Mouse (Mus musculus): ENCODE data around the gene Erp44.

GRCm38 (mm10) chr4:48181366-48181765 is 98.0 kb downstream of the Erp44 start:
- no peak for TF ChIP-seq EP300 (IDR thresholded peaks at IDR 0.05; ENCODE audit: low read length)
- TF ChIP-seq CHD2 (IDR thresholded peaks at IDR 0.05; ENCODE audit: low read length) = no peak
- TF ChIP-seq ZMIZ1 (IDR thresholded peaks at IDR 0.05; ENCODE audit: low read depth, low read length) = no peak
- no peak for TF ChIP-seq POLR2A (IDR thresholded peaks at IDR 0.05; ENCODE audit: low read depth, low read length)
- no peak for TF ChIP-seq E2F4 (IDR thresholded peaks at IDR 0.05; ENCODE audit: insufficient replicate concordance, low read depth, low read length)
- no peak for TF ChIP-seq CTCF (conservative IDR thresholded peaks at IDR 0.05 in 1 of 2, IDR thresholded peaks at IDR 0.05 in 1 of 2; ENCODE audit: low read depth in 2 of 2, low read length in 2 of 2)
- TF ChIP-seq MAFK (IDR thresholded peaks at IDR 0.05; ENCODE audit: insufficient replicate concordance, low read length) = no peak
- no peak for TF ChIP-seq MAX (IDR thresholded peaks at IDR 0.05; ENCODE audit: low read length)

All from CH12.LX (cell line).